Mouse (Mus musculus): ENCODE measurements around the gene Cybrd1. TPM values are rescaled to one million over a fixed set of nuclear protein-coding genes. Genes with fewer than 3 reads are reported as not detected.

Gene Cybrd1
- polyA plus RNA-seq, 1 experiment: not detected

- no peaks in the 10 kb centered on the region for H3K79me3 ChIP-seq (ENCODE audit: low read depth)
- no peaks in the 10 kb centered on the region for H3K36me3 ChIP-seq (ENCODE audit: control insufficient read depth, insufficient read depth)
- H3K4me3 ChIP-seq (ENCODE audit: insufficient read depth, poor library complexity, severe bottlenecking): no peak overlapping the region
- H3ac ChIP-seq (ENCODE audit: control insufficient read depth, insufficient read length, low read depth): no peak overlapping the region
- H3K79me2 ChIP-seq (ENCODE audit: control insufficient read depth, insufficient read depth): no peaks in the 10 kb centered on the region
- TF ChIP-seq MAX (IDR thresholded peaks at IDR 0.05) (no peak), USF1 (IDR thresholded peaks at IDR 0.05; ENCODE audit: low read depth) (no peak), FOSL1 (IDR thresholded peaks at IDR 0.05; ENCODE audit: insufficient read depth, low read length, poor library complexity, severe bottlenecking) (no peak), MYOD1 (IDR thresholded peaks at IDR 0.05; ENCODE audit: control insufficient read depth, insufficient read length, low read depth) (no peak), CTCF (IDR thresholded peaks at IDR 0.05; ENCODE audit: control insufficient read depth, insufficient read depth, insufficient read length) (no peak), CEBPB (IDR thresholded peaks at IDR 0.05; ENCODE audit: low read depth) (no peak), MYOG (IDR thresholded peaks at IDR 0.05; ENCODE audit: control insufficient read depth, extremely low read depth, insufficient read length) (no peak)
- H3K27me3 ChIP-seq (ENCODE audit: control insufficient read depth, insufficient read depth, insufficient read length): no peaks in the 10 kb centered on the region
Measured at GRCm38 (mm10) chr2:71161558-71161957, 43.8 kb downstream of the Cybrd1 start.

GRCm38 (mm10) chr2:71162831-71163621 is 45.3 kb downstream of the Cybrd1 start:
- H3K36me3 ChIP-seq (ENCODE audit: control insufficient read depth, insufficient read depth): no peaks in the 10 kb centered on the region
- no peak overlapping the region for H3ac ChIP-seq (ENCODE audit: control insufficient read depth, insufficient read length, low read depth)
- H3K27me3 ChIP-seq (ENCODE audit: control insufficient read depth, insufficient read depth, insufficient read length): no peaks in the 10 kb centered on the region

GRCm38 (mm10) chr2:71167211-71167610 is 49.5 kb downstream of the Cybrd1 start:
- Histone ChIP-seq H3K4me3 (ENCODE audit: insufficient read depth, poor library complexity, severe bottlenecking) (no peak overlapping the region), H3ac (ENCODE audit: control insufficient read depth, insufficient read length, low read depth) (no peak overlapping the region), H3K79me2 (ENCODE audit: control insufficient read depth, insufficient read depth) (no peaks in the 10 kb centered on the region), H3K27me3 (ENCODE audit: control insufficient read depth, insufficient read depth, insufficient read length) (no peaks in the 10 kb centered on the region), H3K36me3 (ENCODE audit: control insufficient read depth, insufficient read depth) (no peaks in the 10 kb centered on the region), H3K79me3 (ENCODE audit: low read depth) (no peaks in the 10 kb centered on the region)
- TF ChIP-seq MAX (IDR thresholded peaks at IDR 0.05) (no peak), MYOG (IDR thresholded peaks at IDR 0.05; ENCODE audit: control insufficient read depth, extremely low read depth, insufficient read length) (no peak), CEBPB (IDR thresholded peaks at IDR 0.05; ENCODE audit: low read depth) (no peak), USF1 (IDR thresholded peaks at IDR 0.05; ENCODE audit: low read depth) (no peak), FOSL1 (IDR thresholded peaks at IDR 0.05; ENCODE audit: insufficient read depth, low read length, poor library complexity, severe bottlenecking) (no peak), CTCF (IDR thresholded peaks at IDR 0.05; ENCODE audit: control insufficient read depth, insufficient read depth, insufficient read length) (no peak), MYOD1 (IDR thresholded peaks at IDR 0.05; ENCODE audit: control insufficient read depth, insufficient read length, low read depth) (no peak)

More at GRCm38 (mm10) chr2:71162831-71163621, 45.3 kb downstream of the Cybrd1 start:
- H3K79me2 ChIP-seq (ENCODE audit: control insufficient read depth, insufficient read depth): no peaks in the 10 kb centered on the region
- no peak for TF ChIP-seq CTCF (IDR thresholded peaks at IDR 0.05; ENCODE audit: control insufficient read depth, insufficient read depth, insufficient read length)
- no peak for TF ChIP-seq MYOG (IDR thresholded peaks at IDR 0.05; ENCODE audit: control insufficient read depth, extremely low read depth, insufficient read length)
- no peak for TF ChIP-seq MAX (IDR thresholded peaks at IDR 0.05)
- no peak for TF ChIP-seq MYOD1 (IDR thresholded peaks at IDR 0.05; ENCODE audit: control insufficient read depth, insufficient read length, low read depth)
- TF ChIP-seq CEBPB (IDR thresholded peaks at IDR 0.05; ENCODE audit: low read depth): no peak
- no peak for TF ChIP-seq FOSL1 (IDR thresholded peaks at IDR 0.05; ENCODE audit: insufficient read depth, low read length, poor library complexity, severe bottlenecking)
- TF ChIP-seq USF1 (IDR thresholded peaks at IDR 0.05; ENCODE audit: low read depth): no peak
- H3K79me3 ChIP-seq (ENCODE audit: low read depth): no peaks in the 10 kb centered on the region
- no peak overlapping the region for H3K4me3 ChIP-seq (ENCODE audit: insufficient read depth, poor library complexity, severe bottlenecking)

- Histone ChIP-seq H3K36me3 (ENCODE audit: control insufficient read depth, insufficient read depth) (no peaks in the 10 kb centered on the region), H3K79me3 (ENCODE audit: low read depth) (no peaks in the 10 kb centered on the region), H3K79me2 (ENCODE audit: control insufficient read depth, insufficient read depth) (no peaks in the 10 kb centered on the region), H3K27me3 (ENCODE audit: control insufficient read depth, insufficient read depth, insufficient read length) (no peaks in the 10 kb centered on the region), H3K4me3 (ENCODE audit: insufficient read depth, poor library complexity, severe bottlenecking) (no peak overlapping the region), H3ac (ENCODE audit: control insufficient read depth, insufficient read length, low read depth) (no peak overlapping the region)
- TF ChIP-seq FOSL1 (IDR thresholded peaks at IDR 0.05; ENCODE audit: insufficient read depth, low read length, poor library complexity, severe bottlenecking): no peak
- TF ChIP-seq MYOG (IDR thresholded peaks at IDR 0.05; ENCODE audit: control insufficient read depth, extremely low read depth, insufficient read length): no peak
- no peak for TF ChIP-seq CEBPB (IDR thresholded peaks at IDR 0.05; ENCODE audit: low read depth)
- TF ChIP-seq USF1 (IDR thresholded peaks at IDR 0.05; ENCODE audit: low read depth): no peak
- TF ChIP-seq MAX (IDR thresholded peaks at IDR 0.05): no peak
- no peak for TF ChIP-seq MYOD1 (IDR thresholded peaks at IDR 0.05; ENCODE audit: control insufficient read depth, insufficient read length, low read depth)
Measured at GRCm38 (mm10) chr2:71168461-71169021, 50.8 kb downstream of the Cybrd1 start.

- H3ac ChIP-seq (ENCODE audit: control insufficient read depth, insufficient read length, low read depth): no peak overlapping the region
- TF ChIP-seq CTCF (IDR thresholded peaks at IDR 0.05; ENCODE audit: control insufficient read depth, insufficient read depth, insufficient read length) (no peak), USF1 (IDR thresholded peaks at IDR 0.05; ENCODE audit: low read depth) (no peak), MYOG (IDR thresholded peaks at IDR 0.05; ENCODE audit: control insufficient read depth, extremely low read depth, insufficient read length) (no peak), CEBPB (IDR thresholded peaks at IDR 0.05; ENCODE audit: low read depth) (no peak), MAX (IDR thresholded peaks at IDR 0.05) (no peak), MYOD1 (IDR thresholded peaks at IDR 0.05; ENCODE audit: control insufficient read depth, insufficient read length, low read depth) (no peak), FOSL1 (IDR thresholded peaks at IDR 0.05; ENCODE audit: insufficient read depth, low read length, poor library complexity, severe bottlenecking) (no peak)
Measured at GRCm38 (mm10) chr2:71173031-71173430, 55.3 kb downstream of the Cybrd1 start.

More at GRCm38 (mm10) chr2:71173031-71173430, 55.3 kb downstream of the Cybrd1 start:
- no peak overlapping the region for H3K4me3 ChIP-seq (ENCODE audit: insufficient read depth, poor library complexity, severe bottlenecking)
- no peaks in the 10 kb centered on the region for H3K79me3 ChIP-seq (ENCODE audit: low read depth)
- no peaks in the 10 kb centered on the region for H3K79me2 ChIP-seq (ENCODE audit: control insufficient read depth, insufficient read depth)
- H3K27me3 ChIP-seq (ENCODE audit: control insufficient read depth, insufficient read depth, insufficient read length): no peaks in the 10 kb centered on the region
- no peaks in the 10 kb centered on the region for H3K36me3 ChIP-seq (ENCODE audit: control insufficient read depth, insufficient read depth)
